Mouse (Mus musculus): ENCODE measurements around the gene Sez6l2. TPM values are rescaled to one million over a fixed set of nuclear protein-coding genes. Genes with fewer than 3 reads are reported as not detected.
"Not testable (repeated sequence)": the region's sequence is repeated elsewhere in the genome, so short reads cannot be mapped to it uniquely, and the experiment has no call there.

Gene Sez6l2
- total RNA-seq (2021) = 100 to 1,000 TPM; 400 to 404 TPM

GRCm38 (mm10) chr7:126949793-126950646 is at the start of gene Sez6l2:
Gene Sez6l2 (plus strand): TSS chr7:126950563.
- DNase-seq (ENCODE audit: low spot score in 2 of 2) = peak; percentile 83 to 91
- intact Hi-C loops (cut with DNase I) = loop anchor here (2.0 to 5.0 kb wide), 4 partner anchors 27 to 127 kb away; partner anchors contain the start of genes Cdiptos, Gm42742, Prrt2 and Taok2

DNA sequence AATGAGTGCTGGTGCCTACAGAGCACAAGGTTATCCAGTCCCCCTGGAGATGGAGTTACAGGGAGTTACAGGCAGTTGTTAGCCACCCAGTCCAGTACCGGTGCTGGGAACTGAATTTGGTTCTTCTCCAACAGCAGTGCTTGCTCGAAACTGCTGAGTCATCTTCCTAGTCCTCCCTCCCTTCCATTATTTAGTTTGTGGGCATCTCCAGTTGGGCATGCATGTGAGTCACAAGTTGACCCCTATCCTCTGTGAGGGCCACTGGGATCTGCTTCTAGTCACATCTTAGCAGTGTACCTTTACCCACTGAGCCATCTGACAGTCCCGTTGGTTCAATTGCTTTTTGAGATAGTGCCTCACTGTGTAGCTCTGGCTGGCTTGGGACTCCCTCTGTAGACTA is 44.8 kb upstream of the Sez6l2 start:
- intact Hi-C loops (cut with DNase I) = no loop called here
- no peak for DNase-seq (ENCODE audit: low spot score in 2 of 2)

- DNase-seq (ENCODE audit: low spot score in 2 of 2) = no peak
- intact Hi-C loops (cut with DNase I) = no loop called here
Observed at GRCm38 (mm10) chr7:126914844-126915243, 35.5 kb upstream of the Sez6l2 start.

DNA sequence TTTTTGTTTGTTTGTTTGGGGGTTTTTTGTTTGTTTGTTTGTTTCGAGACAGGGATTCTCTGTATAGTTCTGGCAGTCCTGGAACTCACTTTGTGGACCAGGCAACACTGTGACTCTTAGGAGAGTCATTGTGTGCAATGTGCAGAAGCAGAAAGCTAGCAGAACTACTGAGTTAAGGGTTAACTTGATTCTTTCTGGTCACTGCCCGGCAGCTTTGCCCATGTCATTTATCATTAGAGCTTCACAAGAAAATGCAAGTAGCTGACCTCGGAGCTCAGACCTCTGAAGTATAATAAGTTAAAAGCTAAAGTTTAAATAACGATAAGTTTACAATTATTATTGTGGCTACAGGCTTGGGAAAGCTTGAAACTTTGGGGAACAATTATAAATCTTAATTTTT is 32.0 kb upstream of the Sez6l2 start:
- intact Hi-C loops (cut with DNase I); DNase-seq (ENCODE audit: low spot score in 2 of 2): not testable (repeated sequence)

GRCm38 (mm10) chr7:126919973-126920372 is 30.4 kb upstream of the Sez6l2 start:
- intact Hi-C loops (cut with DNase I) = no loop called here
- no peak for DNase-seq (ENCODE audit: low spot score in 2 of 2)

- intact Hi-C loops (cut with DNase I) = no loop called here
- no peak for DNase-seq (ENCODE audit: low spot score in 2 of 2)
Observed at GRCm38 (mm10) chr7:126921563-126921962, 28.8 kb upstream of the Sez6l2 start.

DNA sequence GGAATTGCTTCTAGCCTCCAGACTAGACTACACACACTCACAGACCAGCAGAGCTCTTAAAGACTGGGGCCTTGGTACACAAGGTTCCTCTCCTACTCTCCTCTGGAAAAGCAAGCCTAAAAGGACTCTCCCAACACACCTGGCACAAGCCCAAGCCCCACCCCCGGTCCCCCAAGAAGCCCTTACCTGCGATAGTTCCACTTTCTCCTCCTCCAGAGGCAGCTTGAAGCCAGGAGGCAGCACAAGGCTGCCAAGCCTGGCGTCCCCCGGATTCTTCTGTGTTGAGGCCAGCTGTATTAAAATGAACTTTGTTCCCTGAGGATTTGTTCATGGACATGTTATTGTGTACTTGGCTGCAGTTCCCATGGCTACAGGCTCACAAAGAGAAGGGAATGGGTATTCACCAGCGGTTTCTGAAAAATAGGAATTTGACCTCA is 27.7 kb upstream of the Sez6l2 start, which contains the start of gene Tmem219:
Gene Tmem219 (minus strand): TSS at position 294 of the 437 bp plus-strand sequence.
- intact Hi-C loops (cut with DNase I) = no loop called here
- DNase-seq (ENCODE audit: low spot score in 2 of 2) = peak in 1 of 2 experiments; percentile 37

GRCm38 (mm10) chr7:126923999-126924398 is 26.4 kb upstream of the Sez6l2 start:
- DNase-seq (ENCODE audit: low spot score in 2 of 2) = no peak
- intact Hi-C loops (cut with DNase I) = no loop called here

GRCm38 (mm10) chr7:126926299-126926698 is 24.1 kb upstream of the Sez6l2 start:
- intact Hi-C loops (cut with DNase I) = loop anchor here (5.0 kb wide), 1 partner anchor 39 kb away; no protein-coding TSS in a partner anchor
- DNase-seq (ENCODE audit: low spot score in 2 of 2) = no peak

GRCm38 (mm10) chr7:126928384-126929037 is 21.9 kb upstream of the Sez6l2 start, which contains the start of gene Kctd13:
Gene Kctd13 (plus strand): TSS chr7:126928879.
- intact Hi-C loops (cut with DNase I) = loop anchor here (5.0 kb wide), 1 partner anchor 41 kb away; no protein-coding TSS in a partner anchor
- peak; percentile 92 for DNase-seq (ENCODE audit: low spot score in 2 of 2)

GRCm38 (mm10) chr7:126929046-126929445 is 21.3 kb upstream of the Sez6l2 start:
- DNase-seq (ENCODE audit: low spot score in 2 of 2) = no peak
- intact Hi-C loops (cut with DNase I) = loop anchor here (5.0 kb wide), 1 partner anchor 42 kb away; no protein-coding TSS in a partner anchor

DNA sequence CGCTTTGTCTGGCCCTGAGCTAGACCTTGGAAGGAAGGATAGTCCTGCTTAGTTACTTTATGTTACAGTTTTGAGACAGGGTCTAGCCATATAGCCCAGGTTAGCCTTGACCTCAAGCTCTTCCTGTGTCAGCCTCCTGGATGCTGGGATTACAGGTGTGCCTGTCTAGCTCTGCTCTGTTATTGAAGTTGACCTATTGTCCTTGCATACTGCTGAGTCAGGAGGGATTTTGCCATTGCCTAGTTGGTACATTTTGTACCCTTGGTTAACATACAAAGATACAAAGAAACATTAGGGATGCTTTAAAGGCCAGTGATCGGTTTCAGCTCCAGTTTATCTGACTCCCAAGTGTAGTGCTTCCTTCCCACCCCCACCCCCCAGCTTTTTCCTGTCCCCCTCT is 17.7 kb upstream of the Sez6l2 start:
- intact Hi-C loops (cut with DNase I) = no loop called here
- DNase-seq (ENCODE audit: low spot score in 2 of 2) = no peak

DNA sequence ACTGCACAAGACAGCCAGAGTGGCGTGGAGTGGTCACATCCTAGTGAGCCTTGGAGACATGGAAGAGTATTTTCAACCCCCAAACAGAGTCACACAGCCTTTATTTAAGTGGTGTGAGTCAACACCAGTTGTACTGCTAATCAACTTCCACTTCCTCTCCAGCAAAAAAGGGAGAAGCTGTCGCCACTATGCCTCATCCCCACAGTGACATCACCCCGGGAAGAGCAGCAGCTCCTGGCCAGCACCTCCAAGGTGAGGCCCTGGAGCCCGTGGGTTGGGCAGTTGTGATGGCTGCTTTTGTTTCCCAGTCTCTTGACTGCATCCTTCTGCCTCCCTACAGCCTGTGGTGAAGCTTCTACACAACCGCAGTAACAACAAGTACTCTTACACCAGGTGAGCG is 9.2 kb upstream of the Sez6l2 start:
- intact Hi-C loops (cut with DNase I) = no loop called here
- DNase-seq (ENCODE audit: low spot score in 2 of 2) = no peak

DNA sequence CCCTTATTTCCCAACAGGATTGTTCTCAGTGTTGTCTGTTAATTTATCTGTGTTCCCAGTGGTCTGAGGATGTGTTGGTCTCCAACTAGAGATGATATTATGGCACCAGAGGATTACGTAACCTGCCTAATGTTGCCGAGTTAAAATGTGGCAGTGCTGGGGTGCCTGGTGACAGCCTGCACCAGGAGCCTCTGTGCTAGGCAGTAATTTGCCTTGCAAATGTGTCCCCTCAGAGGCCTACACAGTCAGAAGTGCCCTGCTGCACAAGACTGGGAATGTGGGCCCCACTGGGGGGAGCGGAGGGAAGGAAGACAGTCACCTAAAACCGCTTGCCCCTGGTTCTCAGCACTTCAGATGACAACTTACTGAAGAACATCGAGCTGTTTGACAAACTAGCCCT is 8.6 kb upstream of the Sez6l2 start:
- DNase-seq (ENCODE audit: low spot score in 2 of 2) = peak in 1 of 2 experiments; percentile 51
- intact Hi-C loops (cut with DNase I) = no loop called here

GRCm38 (mm10) chr7:126946530-126946929 is 3.8 kb upstream of the Sez6l2 start:
- intact Hi-C loops (cut with DNase I) = no loop called here
- peak in 1 of 2 experiments; percentile 38 for DNase-seq (ENCODE audit: low spot score in 2 of 2)

GRCm38 (mm10) chr7:126948626-126949025 is 1.7 kb upstream of the Sez6l2 start:
- intact Hi-C loops (cut with DNase I) = no loop called here
- no peak for DNase-seq (ENCODE audit: low spot score in 2 of 2)

DNA sequence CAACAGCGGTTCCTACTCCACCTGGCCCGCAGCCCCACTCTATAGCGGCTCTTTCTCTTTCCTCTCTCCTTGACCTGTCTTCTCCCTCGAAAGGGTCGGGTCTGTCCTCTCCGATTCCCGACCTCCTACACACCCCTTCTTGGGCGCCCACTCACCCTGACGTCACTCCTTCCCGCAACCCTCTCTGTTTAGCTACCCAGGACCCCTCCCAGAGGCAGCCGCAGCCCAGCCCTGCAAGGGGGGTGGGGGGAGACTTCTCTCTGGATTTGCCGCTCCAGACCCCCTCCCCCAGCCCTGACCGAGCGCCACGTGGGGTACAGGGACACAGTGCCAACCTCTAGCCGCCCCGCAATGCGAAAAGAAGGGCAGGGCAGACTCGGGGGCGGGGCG is 965 bp upstream of the Sez6l2 start, which contains the start of gene Asphd1:
Gene Asphd1 (minus strand): TSS at position 180 of the 390 bp plus-strand sequence.
- peak; percentile 46 to 76 for DNase-seq (ENCODE audit: low spot score in 2 of 2)
- intact Hi-C loops (cut with DNase I) = no loop called here

DNA sequence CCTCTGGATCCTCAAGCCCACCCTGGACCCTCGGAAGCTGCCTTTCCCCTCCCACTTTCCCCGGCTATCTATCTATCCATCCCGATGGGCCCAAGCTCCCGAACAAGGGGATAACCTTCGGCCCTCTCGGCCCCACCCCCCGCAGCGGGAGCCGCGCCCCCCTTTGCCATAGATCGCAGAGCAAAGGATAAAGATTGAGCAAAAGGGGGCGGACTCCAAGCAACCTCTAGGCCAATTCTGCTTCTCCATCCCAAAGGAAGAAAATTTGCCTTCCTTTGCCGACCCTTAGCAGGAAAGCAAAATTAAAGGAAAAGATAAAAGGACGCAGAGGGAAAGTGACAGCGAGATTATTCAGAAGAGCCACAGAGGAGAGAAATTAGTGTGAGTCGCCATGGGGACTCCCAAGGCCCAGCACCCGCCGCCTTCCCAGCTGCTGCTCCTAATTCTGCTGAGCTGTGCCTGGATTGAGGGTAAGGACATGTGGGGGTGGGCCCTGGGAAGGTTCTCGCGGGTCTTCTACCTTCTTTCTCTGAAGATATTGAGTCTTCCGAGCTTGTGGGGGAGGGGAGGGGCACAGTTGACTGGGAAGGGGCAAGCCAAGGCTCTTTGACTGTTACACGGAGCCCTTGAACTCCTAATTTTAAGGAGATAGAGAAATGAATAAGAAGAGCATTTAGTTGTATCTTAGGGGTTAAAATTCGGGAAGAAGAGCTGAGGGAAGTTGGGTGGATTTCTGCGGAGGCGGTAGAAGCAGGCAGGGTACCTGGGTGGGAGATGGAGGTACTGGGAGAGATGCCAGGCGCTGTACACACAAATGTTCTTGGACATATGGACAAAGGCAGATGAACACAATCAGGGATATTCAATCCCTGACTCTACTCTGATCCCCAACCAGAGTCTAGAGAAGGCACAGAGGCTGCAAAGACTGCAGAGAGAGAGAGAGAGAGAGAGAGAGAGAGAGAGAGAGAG is 568 bp downstream of the Sez6l2 start:
- intact Hi-C loops (cut with DNase I) = loop anchor here (2.0 to 5.0 kb wide), 4 partner anchors 26 to 128 kb away; partner anchors contain the start of genes Cdiptos, Gm42742, Prrt2 and Taok2

DNA sequence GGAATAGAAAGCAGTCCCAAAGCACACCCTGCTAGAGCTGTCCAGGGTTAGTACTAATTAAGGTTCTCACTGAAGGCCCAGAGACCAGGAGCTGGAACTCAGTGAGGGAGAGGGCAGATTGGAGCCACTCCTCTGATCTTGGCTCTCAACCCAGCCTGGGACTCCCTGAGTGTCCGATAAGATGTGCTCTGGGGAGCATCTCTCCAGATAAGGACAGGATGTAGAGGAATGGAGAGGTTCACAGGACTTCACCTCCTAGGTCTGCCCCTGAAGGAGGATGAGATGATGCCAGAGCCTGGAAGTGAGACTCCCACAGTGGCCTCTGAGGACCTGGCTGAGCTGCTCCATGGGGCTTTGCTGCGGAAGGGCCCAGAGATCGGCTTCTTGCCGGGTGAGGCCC is 1.4 kb downstream of the Sez6l2 start:
- intact Hi-C loops (cut with DNase I) = loop anchor here (2.0 to 5.0 kb wide), 4 partner anchors 25 to 129 kb away; partner anchors contain the start of genes Cdiptos, Gm42742, Prrt2 and Taok2
- DNase-seq (ENCODE audit: low spot score in 2 of 2) = no peak

More for the DNA sequence above, 568 bp downstream of the Sez6l2 start:
- DNase-seq (ENCODE audit: low spot score in 2 of 2) = peak; percentile 33 to 64

Measured in left cerebral cortex, postnatal 25 days (tissue).